Mouse (Mus musculus): Measurements from ENCODE around the gene Amer2. TPM values are rescaled to one million over a fixed set of nuclear protein-coding genes. Genes with fewer than 3 reads are reported as not detected.

Amer2 gene
- polyA plus RNA-seq, 1 experiment from 2014 or later: 13.5 TPM

GRCm38 (mm10) chr14:60431515-60431914 lies 58.5 kb downstream of the Amer2 start:
- DNase-seq (ENCODE audit: low spot score): no peak
- no peak overlapping the region for H3K4me3 ChIP-seq
- H3K36me3 ChIP-seq: no peaks in the 10 kb centered on the region
- peaks cover 27% of the 10 kb centered on the region for H3K4me1 ChIP-seq (replicated peaks)
- H3K27me3 ChIP-seq (ENCODE audit: insufficient read depth, poor library complexity, severe bottlenecking): 0 out of 2 replicates have a peak, but pooled peaks cover 3% of the 10 kb centered on the region
- WGBS: 56% methylated on average over 5 of the region's 5 CpGs
- H3K27ac ChIP-seq: no peak overlapping the region
- no peaks in the 10 kb centered on the region for H3K9me3 ChIP-seq

GRCm38 (mm10) chr14:60432136-60432535 lies 59.1 kb downstream of the Amer2 start:
- 81% methylated on average over 2 of the region's 2 CpGs for WGBS
- H3K9me3 ChIP-seq: no peaks in the 10 kb centered on the region
- no peaks in the 10 kb centered on the region for H3K36me3 ChIP-seq
- H3K27me3 ChIP-seq (ENCODE audit: insufficient read depth, poor library complexity, severe bottlenecking): 0 out of 2 replicates have a peak, but pooled peaks cover 3% of the 10 kb centered on the region
- DNase-seq (ENCODE audit: low spot score): no peak
- peaks cover 27% of the 10 kb centered on the region for H3K4me1 ChIP-seq (replicated peaks)
- H3K4me3 ChIP-seq: no peak overlapping the region
- no peak overlapping the region for H3K27ac ChIP-seq

GRCm38 (mm10) chr14:60435515-60435914 lies 62.5 kb downstream of the Amer2 start:
- Histone ChIP-seq H3K4me1 (replicated peaks) (no peaks in the 10 kb centered on the region), H3K27ac (no peak overlapping the region), H3K9me3 (no peaks in the 10 kb centered on the region), H3K27me3 (ENCODE audit: insufficient read depth, poor library complexity, severe bottlenecking) (no peaks in the 10 kb centered on the region), H3K36me3 (no peaks in the 10 kb centered on the region), H3K4me3 (no peak overlapping the region)
- 72% methylated on average over 4 of the region's 4 CpGs for WGBS
- DNase-seq (ENCODE audit: low spot score): no peak

GRCm38 (mm10) chr14:60436364-60436763 lies 63.3 kb downstream of the Amer2 start:
- no peak overlapping the region for H3K4me3 ChIP-seq
- no peaks in the 10 kb centered on the region for H3K27me3 ChIP-seq (ENCODE audit: insufficient read depth, poor library complexity, severe bottlenecking)
- DNase-seq (ENCODE audit: low spot score): no peak
- H3K4me1 ChIP-seq (replicated peaks): no peaks in the 10 kb centered on the region
- no peaks in the 10 kb centered on the region for H3K36me3 ChIP-seq
- no peaks in the 10 kb centered on the region for H3K9me3 ChIP-seq
- no peak overlapping the region for H3K27ac ChIP-seq

Other genes with a start within 250 kb of the Amer2 start
- 4.4 and 8.0 TPM in 2 replicates for gene Atp8a2, start 176.1 kb upstream of the Amer2 start, polyA plus RNA-seq (2016; fragmentation: Nextera tagmentation; extraction: Ambion mirVana)
- gene Nupl1, start 121.8 kb upstream of the Amer2 start, polyA plus RNA-seq (2016; fragmentation: Nextera tagmentation; extraction: Ambion mirVana): 0.05 and 0.07 TPM in 2 replicates
- gene Gm49336, start 121.8 kb upstream of the Amer2 start, polyA plus RNA-seq (2016; fragmentation: Nextera tagmentation; extraction: Ambion mirVana): 44.0 and 62.6 TPM in 2 replicates
- 32.2 and 35.9 TPM in 2 replicates for gene Mtmr6, start 108.0 kb upstream of the Amer2 start, polyA plus RNA-seq (2016; fragmentation: Nextera tagmentation; extraction: Ambion mirVana)

All from hindbrain, embryonic 10.5 days (tissue).